Mouse (Mus musculus) CD8-positive naive resting alpha-beta T cell, adult 57 days (primary cell): Measurements from ENCODE around the gene Trim5. TPM values are rescaled to one million over a fixed set of nuclear protein-coding genes. Genes with fewer than 3 reads are reported as not detected.

ENCODE experiments used
- total RNA-seq: library from RNA; stranded (reverse); gene quantifications from one replicate; pipeline ENCODE4 v1.2.4, GENCODE M21; 2023

The Trim5 gene
- total RNA-seq = 23.9 TPM

DNA sequence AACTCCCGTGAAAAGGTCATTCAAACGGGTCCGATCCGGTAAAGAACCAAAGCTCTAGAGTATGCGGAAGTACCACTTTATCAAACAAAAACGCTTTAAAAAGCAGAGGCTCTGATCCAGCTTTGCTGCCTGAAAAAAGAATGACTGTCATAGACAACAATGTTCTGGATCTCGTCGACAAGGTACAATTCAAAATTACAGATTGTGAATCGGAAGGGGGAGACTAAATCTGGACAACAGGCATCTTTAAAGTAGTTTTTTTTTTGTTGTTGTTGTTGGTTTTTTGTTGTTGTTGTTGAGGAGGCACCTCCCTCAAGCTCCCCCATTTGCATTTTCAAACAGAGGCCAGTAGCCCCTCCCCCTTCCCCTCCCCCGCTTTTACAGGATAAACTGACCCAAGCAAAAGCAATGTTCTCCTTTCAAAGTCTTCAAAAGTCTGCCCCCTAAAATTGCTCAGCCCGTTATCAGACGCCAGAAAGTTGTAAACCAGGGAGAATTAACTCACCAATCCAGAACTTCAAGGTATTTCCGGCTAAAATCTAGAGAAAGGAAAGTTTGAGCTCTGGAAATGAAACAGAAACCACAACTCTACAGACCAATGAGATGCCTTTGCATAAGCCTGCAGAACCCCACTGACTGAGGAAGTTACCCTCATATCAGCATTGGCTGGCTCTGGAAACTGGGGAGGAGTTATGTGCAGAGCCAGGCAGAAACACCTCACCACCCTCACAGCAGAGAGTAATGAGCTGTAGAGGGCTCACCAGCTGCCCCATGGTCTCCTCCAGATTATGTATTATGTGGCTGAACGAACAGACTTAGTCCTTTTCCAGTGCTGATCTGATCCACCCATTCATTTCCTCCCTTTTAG is at the start of gene Trim5:
Gene Trim5, minus strand, starts transcription at position 519 of the 868 bp plus-strand sequence.

GRCm38 (mm10) chr7:104329171-104329570 is 41.3 kb upstream of the Trim5 start, which contains the start of gene Trim34b:
Gene Trim34b, plus strand, starts transcription at chr7:104329471.

DNA sequence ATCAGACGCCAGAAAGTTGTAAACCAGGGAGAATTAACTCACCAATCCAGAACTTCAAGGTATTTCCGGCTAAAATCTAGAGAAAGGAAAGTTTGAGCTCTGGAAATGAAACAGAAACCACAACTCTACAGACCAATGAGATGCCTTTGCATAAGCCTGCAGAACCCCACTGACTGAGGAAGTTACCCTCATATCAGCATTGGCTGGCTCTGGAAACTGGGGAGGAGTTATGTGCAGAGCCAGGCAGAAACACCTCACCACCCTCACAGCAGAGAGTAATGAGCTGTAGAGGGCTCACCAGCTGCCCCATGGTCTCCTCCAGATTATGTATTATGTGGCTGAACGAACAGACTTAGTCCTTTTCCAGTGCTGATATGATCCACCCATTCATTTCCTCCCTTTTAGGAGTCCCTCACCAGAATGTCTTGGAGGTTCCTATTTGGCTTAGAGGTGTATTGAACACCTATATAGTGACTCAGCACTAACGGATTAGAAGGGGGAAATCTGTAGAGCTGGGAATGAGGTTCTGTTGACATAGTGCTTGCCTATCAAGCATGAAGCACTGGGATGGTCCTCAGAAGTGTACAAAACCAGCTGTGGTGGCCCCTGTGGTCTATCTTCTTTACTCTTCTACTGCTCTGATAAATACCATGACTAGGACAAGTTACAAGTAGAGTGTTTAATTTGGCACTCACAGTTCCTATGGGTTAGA is 27.6 kb upstream of the Trim5 start, which contains the start of gene Trim12a:
Gene Trim12a, minus strand, starts transcription at position 98 of the 712 bp plus-strand sequence.

GRCm38 (mm10) chr7:104244287-104245181 is 43.4 kb downstream of the Trim5 start, which contains the start of gene Trim34a:
Gene Trim34a, plus strand, starts transcription at chr7:104244457.

DNA sequence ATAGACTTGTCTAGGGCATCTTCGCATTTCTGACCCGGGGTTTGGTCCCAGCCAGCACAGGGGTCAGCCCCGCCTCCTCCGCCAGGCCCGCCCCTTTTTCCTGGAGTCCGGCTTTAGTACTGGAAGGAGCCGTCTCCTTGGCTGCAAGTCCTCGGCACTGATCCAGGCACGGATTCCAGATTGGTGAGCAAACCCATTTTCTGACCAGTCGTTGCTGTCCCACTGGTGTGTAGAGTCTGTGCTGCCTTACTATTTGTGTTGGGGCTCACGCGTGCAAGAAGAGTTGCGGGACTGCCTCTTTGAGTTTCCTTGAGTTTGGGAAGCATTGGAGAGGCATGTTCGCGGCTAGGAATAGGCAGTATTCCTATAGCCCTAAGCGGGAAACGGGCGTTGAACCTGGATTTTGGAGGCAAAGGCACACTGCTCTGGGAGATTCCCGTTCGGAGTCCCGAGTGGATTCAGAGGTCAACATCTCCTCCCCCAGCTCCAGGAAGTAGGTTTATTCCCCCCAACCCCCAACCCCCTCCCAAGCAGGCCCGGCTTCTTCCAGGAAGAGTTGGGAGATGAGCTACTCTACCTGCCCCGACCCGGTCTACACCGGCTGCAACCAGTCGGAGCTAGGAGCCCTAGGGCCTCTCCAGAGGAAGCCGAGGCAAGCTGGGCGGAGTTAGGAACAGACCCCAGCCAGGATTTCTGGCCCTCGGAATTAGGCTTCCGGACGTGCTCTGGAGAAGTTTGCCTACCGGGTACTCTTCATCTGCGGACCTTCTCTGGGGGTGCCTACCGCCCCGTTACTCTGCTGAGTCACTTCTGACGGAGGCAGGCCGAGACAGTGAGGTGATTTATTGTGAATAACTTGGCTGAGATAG is 69.0 kb downstream of the Trim5 start, which contains the start of gene Trim6:
Gene Trim6, plus strand, starts transcription at position 93 of the 869 bp plus-strand sequence.

Other genes with a start within 250 kb of the Trim5 start
- gene Olfr642, start 235.4 kb downstream of the Trim5 start, total RNA-seq = not detected
- gene 4930516K23Rik, start 226.6 kb downstream of the Trim5 start, total RNA-seq = not detected
- not detected for gene Olfr644, start 216.2 kb downstream of the Trim5 start, total RNA-seq
- gene Olfr645, start 202.6 kb downstream of the Trim5 start, total RNA-seq = not detected
- gene Olfr646, start 183.2 kb downstream of the Trim5 start, total RNA-seq = not detected
- not detected for gene Ubqln5, start 158.3 kb downstream of the Trim5 start, total RNA-seq
- gene Olfr643, start 150.7 kb downstream of the Trim5 start, total RNA-seq = not detected
- not detected for gene Ubqln3, start 144.8 kb downstream of the Trim5 start, total RNA-seq
- gene Ubqlnl, start 137.5 kb downstream of the Trim5 start, total RNA-seq = not detected
- not detected for gene Olfm5, start 123.3 kb downstream of the Trim5 start, total RNA-seq
- gene Olfr648, start 104.7 kb downstream of the Trim5 start, total RNA-seq = not detected
- gene Olfr649, start 92.1 kb downstream of the Trim5 start, total RNA-seq = not detected
- gene Trim6, start 69.3 kb downstream of the Trim5 start, total RNA-seq = not detected
- gene Trim34a, start 43.6 kb downstream of the Trim5 start, total RNA-seq = 28.4 TPM
- gene Trim12a, start 27.4 kb upstream of the Trim5 start, total RNA-seq = 96.4 TPM
- 2.1 TPM for gene Trim34b, start 41.4 kb upstream of the Trim5 start, total RNA-seq
- 42.5 TPM for gene Trim12c, start 65.3 kb upstream of the Trim5 start, total RNA-seq
- 1.9 TPM for gene Trim30b, start 81.8 kb upstream of the Trim5 start, total RNA-seq
- gene Trim30c, start 112.7 kb upstream of the Trim5 start, total RNA-seq = 9.8 TPM
- 73.6 TPM for gene Trim30a, start 177.1 kb upstream of the Trim5 start, total RNA-seq
- 7.2 TPM for gene Trim30d, start 219.8 kb upstream of the Trim5 start, total RNA-seq